Mouse (Mus musculus): ENCODE results near the gene Gm21994. TPM values are rescaled to one million over a fixed set of nuclear protein-coding genes. Genes with fewer than 3 reads are reported as not detected.
"Not testable (repeated sequence)": the region's sequence is repeated elsewhere in the genome, so short reads cannot be mapped to it uniquely, and the experiment has no call there.

Gm21994 gene
- total RNA-seq (2021) = 1 to 10 TPM; 2.2 TPM

- DNase-seq (ENCODE audit: low spot score); intact Hi-C loops (cut with DNase I): not testable (repeated sequence)
Measured at GRCm38 (mm10) chr2:150255491-150255890, at the start of gene Gm21994. Gene Gm21994, minus strand, starts transcription at chr2:150255591.

- no peak for DNase-seq (ENCODE audit: low spot score)
- intact Hi-C loops (cut with DNase I) = no loop called here
Measured at GRCm38 (mm10) chr2:150299096-150299495, 43.7 kb upstream of the Gm21994 start.

GRCm38 (mm10) chr2:150293669-150294068 lies 38.3 kb upstream of the Gm21994 start:
- intact Hi-C loops (cut with DNase I) = no loop called here
- no peak for DNase-seq (ENCODE audit: low spot score)

GRCm38 (mm10) chr2:150257291-150257690 lies 1.9 kb upstream of the Gm21994 start, which contains the start of gene Gm14124:
Gene Gm14124, plus strand, starts transcription at chr2:150257517.
- DNase-seq (ENCODE audit: low spot score); intact Hi-C loops (cut with DNase I): not testable (repeated sequence)

- DNase-seq (ENCODE audit: low spot score); intact Hi-C loops (cut with DNase I): not testable (repeated sequence)
Measured at GRCm38 (mm10) chr2:150256861-150257260, 1.5 kb upstream of the Gm21994 start.

- intact Hi-C loops (cut with DNase I) = no loop called here
- no peak for DNase-seq (ENCODE audit: low spot score)
Measured at GRCm38 (mm10) chr2:150243211-150243610, 12.2 kb downstream of the Gm21994 start.

- intact Hi-C loops (cut with DNase I); DNase-seq (ENCODE audit: low spot score): not testable (repeated sequence)
Measured at GRCm38 (mm10) chr2:150223263-150223662, 32.1 kb downstream of the Gm21994 start.

- DNase-seq (ENCODE audit: low spot score); intact Hi-C loops (cut with DNase I): not testable (repeated sequence)
Measured at GRCm38 (mm10) chr2:150218363-150218725, 37.0 kb downstream of the Gm21994 start.

- intact Hi-C loops (cut with DNase I) = not testable (repeated sequence)
- peak; percentile 72 for DNase-seq (ENCODE audit: low spot score)
Measured at GRCm38 (mm10) chr2:150217600-150218362, 37.6 kb downstream of the Gm21994 start, which contains the start of gene Zfp937. Gene Zfp937, plus strand, starts transcription at chr2:150218073.

Other genes starting within 250 kb of the Gm21994 start
- gene Zfp120, start 118.9 kb downstream of the Gm21994 start, total RNA-seq (2021) = 1 to 10 TPM; 4.7 to 5.6 TPM
- not detected for gene Gm10770, start 75.9 kb downstream of the Gm21994 start, total RNA-seq (2021)
- gene Gm14139, start 73.8 kb downstream of the Gm21994 start, total RNA-seq (2021) = not detected
- 1 to 10 TPM; 2.5 to 3.1 TPM for gene Zfp937, start 37.5 kb downstream of the Gm21994 start, total RNA-seq (2021)
- under 1 TPM; 0.08 to 0.10 TPM for gene Gm14124, start 1.9 kb upstream of the Gm21994 start, total RNA-seq (2021)
- 1 to 10 TPM; 1.9 to 2.0 TPM for gene Gm10130, start 68.1 kb upstream of the Gm21994 start, total RNA-seq (2021)
- 1 to 10 TPM; 2.2 to 2.9 TPM for gene 3300002I08Rik, start 107.2 kb upstream of the Gm21994 start, total RNA-seq (2021)
- 1 to 10 TPM; 5.8 to 6.0 TPM for gene Zfp442, start 195.9 kb upstream of the Gm21994 start, total RNA-seq (2021)
- under 1 TPM; 0.10 to 0.11 TPM for gene Zfp345, start 229.5 kb upstream of the Gm21994 start, total RNA-seq (2021)

All from heart, postnatal 25 days (tissue).